In genomic region chr13:23696061-23696474, GRCm38 (mm10) we compare ENCODE assay signal across 11 mouse cellular contexts. TPM values are rescaled to one million over a fixed set of nuclear protein-coding genes. Genes with fewer than 3 reads are reported as not detected.
DNase-seq lines count a peak whose midpoint lies in the region; ATAC-seq lines count a peak whose summit lies in the region.
"Had no signal": no experiment of that assay in that cellular context is flagged by ENCODE, and none has a peak within 500 bp of the region (broad histone marks: within the 10 kb centered on the region; RNA-seq: fewer than 3 reads in every experiment).

No protein-coding gene starts in this region.

- intact Hi-C loops in heart, postnatal 14 days (cut with DNase I) = loop anchor here (1.0 to 5.0 kb wide), 4 partner anchors 11 to 154 kb away; partner anchors contain the start of genes Hist1h1e, Hist1h2be, Hist1h2bh and Hist1h3f

- WGBS in heart, embryonic 15.5 days = 50% methylated on average over 15 of the region's 15 CpGs
- WGBS in stomach, embryonic 16.5 days = 65% methylated on average over 15 of the region's 15 CpGs

- H3K9ac ChIP-seq in heart, embryonic 15.5 days = no peak overlapping the region
- peak overlapping the region; percentile 21; the same call in 1 of the 2 replicates for H3K9ac ChIP-seq in stomach, embryonic 16.5 days (ENCODE audit: low read length)

- H3K4me3 ChIP-seq in heart, embryonic 15.5 days = no peak overlapping the region
- H3K4me3 ChIP-seq in erythroblast, embryonic 14.5 days (replicated peaks) = peak overlapping the region; percentile 67
- H3K4me3 ChIP-seq in stomach, embryonic 16.5 days (replicated peaks; ENCODE audit: low read length) = no peak overlapping the region

- no peaks in the 10 kb centered on the region for H3K36me3 ChIP-seq in heart, embryonic 15.5 days
- peaks cover 11% of the 10 kb centered on the region for H3K36me3 ChIP-seq in erythroblast, embryonic 14.5 days (ENCODE audit: control insufficient read depth)
- no peaks in the 10 kb centered on the region for H3K36me3 ChIP-seq in stomach, embryonic 16.5 days (ENCODE audit: control insufficient read depth, insufficient read depth, low read length)

- H3K27ac ChIP-seq in heart, embryonic 15.5 days = peak overlapping the region; percentile 34; the same call in 1 of the 2 replicates
- no peak overlapping the region for H3K27ac ChIP-seq in stomach, embryonic 16.5 days (ENCODE audit: low read length)

- no peaks in the 10 kb centered on the region for H3K27me3 ChIP-seq in heart, embryonic 15.5 days
- H3K27me3 ChIP-seq in erythroblast, embryonic 14.5 days (ENCODE audit: control insufficient read depth) = no peaks in the 10 kb centered on the region
- no peaks in the 10 kb centered on the region for H3K27me3 ChIP-seq in stomach, embryonic 16.5 days (ENCODE audit: control insufficient read depth, insufficient read depth, low read length)

- H3K4me2 ChIP-seq in heart, embryonic 15.5 days = peak overlapping the region; percentile 41
- no peak overlapping the region for H3K4me2 ChIP-seq in stomach, embryonic 16.5 days (ENCODE audit: low read depth, low read length)

- H3K4me1 ChIP-seq in heart, embryonic 15.5 days (replicated peaks) = peaks cover 12% of the 10 kb centered on the region
- H3K4me1 ChIP-seq in erythroblast, embryonic 14.5 days (ENCODE audit: control insufficient read depth) = peaks cover 54% of the 10 kb centered on the region
- H3K4me1 ChIP-seq in stomach, embryonic 16.5 days (ENCODE audit: control insufficient read depth, insufficient read depth, low read length) = 0 out of 2 replicates have a peak, but pooled peaks cover 4% of the 10 kb centered on the region

- ATAC-seq in heart, embryonic 15.5 days (replicated peaks; ENCODE audit: insufficient number of reproducible peaks, insufficient read depth, low FRiP score, low read depth) = no peak
- ATAC-seq in stomach, embryonic 16.5 days (ENCODE audit: insufficient read depth, low FRiP score) = no peak

- DNase-seq in heart, postnatal 14 days = no peak
- DNase-seq in ovary, postnatal 36 days (ENCODE audit: low spot score) = peak; percentile 40
- DNase-seq in ovary, postnatal 14 days (ENCODE audit: low spot score) = no peak
- DNase-seq in right cerebral cortex, postnatal 10 days (ENCODE audit: low spot score in 2 of 2) = no peak
- DNase-seq in left cerebral cortex, adult 11 months (ENCODE audit: low spot score) = no peak

- no peaks in the 10 kb centered on the region for H3K9me3 ChIP-seq in heart, embryonic 15.5 days (replicated peaks)
- H3K9me3 ChIP-seq in erythroblast, embryonic 14.5 days (ENCODE audit: control insufficient read depth, low read length) = no peaks in the 10 kb centered on the region
- no peaks in the 10 kb centered on the region for H3K9me3 ChIP-seq in stomach, embryonic 16.5 days (replicated peaks; ENCODE audit: control insufficient read depth, low read length)

RNA-seq across cellular contexts. Expression of gene Hist1h1t, which starts 0.5 kb away (rescaled TPM):
- polyA plus RNA-seq in heart, embryonic 15.5 days (2015; fragmentation: Nextera tagmentation; extraction: Ambion mirVana) = 0.14 TPM in 1 of 2 replicates, not detected in the other
- total RNA-seq in heart, postnatal 14 days (2021) = under 1 TPM; 0.31 to 0.32 TPM
- polyA plus RNA-seq in erythroblast, embryonic 14.5 days (2012) = 0.10 TPM in 1 of 2 replicates, not detected in the other
- polyA plus RNA-seq in stomach, embryonic 16.5 days (2015; fragmentation: Nextera tagmentation; extraction: Ambion mirVana) = 0.14 TPM in 1 of 2 replicates, not detected in the other
- total RNA-seq: left cerebral cortex, postnatal 10 days had no signal
- polyA plus RNA-seq: cortical plate, adult 2 months; gonadal fat pad, adult 2 months had no signal

RNA-seq across cellular contexts. Expression of gene Hist1h4c, which starts 2.2 kb away (rescaled TPM):
- 2.4 and 2.7 TPM in 2 replicates for polyA plus RNA-seq in heart, embryonic 15.5 days (2015; fragmentation: Nextera tagmentation; extraction: Ambion mirVana)
- 10 to 100 TPM; 62.9 to 77.3 TPM for total RNA-seq in heart, postnatal 14 days (2021)
- 0.93 and 3.0 TPM in 2 replicates for polyA plus RNA-seq in erythroblast, embryonic 14.5 days (2012)
- 4.5 and 4.8 TPM in 2 replicates for polyA plus RNA-seq in stomach, embryonic 16.5 days (2015; fragmentation: Nextera tagmentation; extraction: Ambion mirVana)

RNA-seq across cellular contexts. Expression of gene Hist1h2bc, which starts 12.1 kb away (rescaled TPM):
- 51.8 and 52.1 TPM in 2 replicates for polyA plus RNA-seq in heart, embryonic 15.5 days (2015; fragmentation: Nextera tagmentation; extraction: Ambion mirVana)
- 10 to 100 TPM; 48.8 to 56.9 TPM for total RNA-seq in heart, postnatal 14 days (2021)
- polyA plus RNA-seq in erythroblast, embryonic 14.5 days (2012) = 17.5 and 20.6 TPM in 2 replicates
- 101 and 102 TPM in 2 replicates for polyA plus RNA-seq in stomach, embryonic 16.5 days (2015; fragmentation: Nextera tagmentation; extraction: Ambion mirVana)

RNA-seq across cellular contexts. Expression of gene Hist1h2ac, which starts 12.3 kb away (rescaled TPM):
- 0.50 and 0.74 TPM in 2 replicates for polyA plus RNA-seq in heart, embryonic 15.5 days (2015; fragmentation: Nextera tagmentation; extraction: Ambion mirVana)
- 1 to 10 TPM; 2.0 to 3.7 TPM for total RNA-seq in heart, postnatal 14 days (2021)
- 1.1 and 2.1 TPM in 2 replicates for polyA plus RNA-seq in erythroblast, embryonic 14.5 days (2012)
- 1.7 TPM in 2 replicates for polyA plus RNA-seq in stomach, embryonic 16.5 days (2015; fragmentation: Nextera tagmentation; extraction: Ambion mirVana)

RNA-seq across cellular contexts. Expression of gene Hfe, which starts 14.6 kb away (rescaled TPM):
- polyA plus RNA-seq in heart, embryonic 15.5 days (2015; fragmentation: Nextera tagmentation; extraction: Ambion mirVana) = 10.3 and 13.6 TPM in 2 replicates
- 10 to 100 TPM; 39.5 to 41.3 TPM for total RNA-seq in heart, postnatal 14 days (2021)
- 0.15 and 0.53 TPM in 2 replicates for polyA plus RNA-seq in erythroblast, embryonic 14.5 days (2012)
- polyA plus RNA-seq in stomach, embryonic 16.5 days (2015; fragmentation: Nextera tagmentation; extraction: Ambion mirVana) = 8.8 and 9.6 TPM in 2 replicates
